ENCODE assay signal across 12 mouse cellular contexts in genomic region chr2:93282636-93283035, GRCm38 (mm10). TPM values are rescaled to one million over a fixed set of nuclear protein-coding genes. Genes with fewer than 3 reads are reported as not detected.
DNase-seq lines count a peak whose midpoint lies in the region; ATAC-seq lines count a peak whose summit lies in the region.
"Had no signal": no experiment of that assay in that cellular context is flagged by ENCODE, and none has a peak within 500 bp of the region (broad histone marks: within the 10 kb centered on the region; RNA-seq: fewer than 3 reads in every experiment).

No protein-coding gene starts in this region.

- no peak overlapping the region for H3K4me3 ChIP-seq in forebrain, embryonic 11.5 days (ENCODE audit: low read depth, low read length)
- no peak overlapping the region for H3K4me3 ChIP-seq in forebrain, embryonic 16.5 days (replicated peaks; ENCODE audit: low read length)
- H3K4me3 ChIP-seq in lung, embryonic 15.5 days: no peak overlapping the region
- no peak overlapping the region for H3K4me3 ChIP-seq in kidney, embryonic 16.5 days (ENCODE audit: low read length)
- H3K4me3 ChIP-seq in neural tube, embryonic 14.5 days (ENCODE audit: low read depth, low read length): no peak overlapping the region
- H3K4me3 ChIP-seq: left cerebral cortex, adult 2 months had no signal

- peak overlapping the region; percentile 27; the same call in 1 of the 2 replicates for H3K27ac ChIP-seq in forebrain, embryonic 11.5 days (ENCODE audit: low read depth, low read length)
- no peak overlapping the region for H3K27ac ChIP-seq in forebrain, embryonic 16.5 days (ENCODE audit: low read length)
- peak overlapping the region; percentile 10; the same call in 1 of the 2 replicates for H3K27ac ChIP-seq in lung, embryonic 15.5 days
- H3K27ac ChIP-seq in kidney, embryonic 16.5 days (ENCODE audit: low read length): peak overlapping the region; percentile 48
- H3K27ac ChIP-seq in neural tube, embryonic 14.5 days (ENCODE audit: low read depth, low read length): peak overlapping the region; percentile 12; the same call in 1 of the 2 replicates
- H3K27ac ChIP-seq: left cerebral cortex, adult 2 months had no signal

- peaks cover 68% of the 10 kb centered on the region for H3K4me1 ChIP-seq in forebrain, embryonic 11.5 days (replicated peaks; ENCODE audit: control insufficient read depth, insufficient read depth, low read length)
- H3K4me1 ChIP-seq in forebrain, embryonic 16.5 days (replicated peaks; ENCODE audit: control insufficient read depth, insufficient read depth, low read length): peaks cover 70% of the 10 kb centered on the region
- H3K4me1 ChIP-seq in lung, embryonic 15.5 days: peaks cover 61% of the 10 kb centered on the region
- peaks cover 76% of the 10 kb centered on the region for H3K4me1 ChIP-seq in kidney, embryonic 16.5 days (ENCODE audit: insufficient read depth, low read length)
- H3K4me1 ChIP-seq in neural tube, embryonic 14.5 days (ENCODE audit: control insufficient read depth, insufficient read depth, low read length): peaks cover 74% of the 10 kb centered on the region

- no peak overlapping the region for H3K9ac ChIP-seq in forebrain, embryonic 11.5 days (ENCODE audit: low read length)
- no peak overlapping the region for H3K9ac ChIP-seq in forebrain, embryonic 16.5 days (replicated peaks; ENCODE audit: low read depth, low read length)
- H3K9ac ChIP-seq in lung, embryonic 15.5 days: no peak overlapping the region
- H3K9ac ChIP-seq in kidney, embryonic 16.5 days (replicated peaks; ENCODE audit: low read length): no peak overlapping the region
- no peak overlapping the region for H3K9ac ChIP-seq in neural tube, embryonic 14.5 days (replicated peaks; ENCODE audit: low read depth, low read length)

- no peak overlapping the region for H3K4me2 ChIP-seq in forebrain, embryonic 11.5 days (ENCODE audit: low read depth, low read length, severe bottlenecking)
- H3K4me2 ChIP-seq in forebrain, embryonic 16.5 days (ENCODE audit: low read length): no peak overlapping the region
- H3K4me2 ChIP-seq in lung, embryonic 15.5 days: no peak overlapping the region
- H3K4me2 ChIP-seq in kidney, embryonic 16.5 days (replicated peaks; ENCODE audit: low read depth, low read length): no peak overlapping the region
- H3K4me2 ChIP-seq in neural tube, embryonic 14.5 days (ENCODE audit: low read depth, low read length): no peak overlapping the region

- ATAC-seq in forebrain, embryonic 11.5 days (replicated peaks; ENCODE audit: low FRiP score): no peak
- ATAC-seq in forebrain, embryonic 16.5 days: no peak
- no peak for ATAC-seq in lung, embryonic 15.5 days (ENCODE audit: borderline replicate concordance, extremely low read depth, low FRiP score, low TSS enrichment)
- no peak; the same call in 1 of the 2 replicates for ATAC-seq in kidney, embryonic 16.5 days (ENCODE audit: low FRiP score, low TSS enrichment)
- ATAC-seq in neural tube, embryonic 14.5 days (ENCODE audit: low read depth): no peak
- ATAC-seq: lung, postnatal 0 days had no signal

- no peaks in the 10 kb centered on the region for H3K27me3 ChIP-seq in forebrain, embryonic 11.5 days (ENCODE audit: control insufficient read depth, insufficient read depth, low read length)
- no peaks in the 10 kb centered on the region for H3K27me3 ChIP-seq in forebrain, embryonic 16.5 days (replicated peaks; ENCODE audit: control insufficient read depth, insufficient read depth, low read length)
- H3K27me3 ChIP-seq in lung, embryonic 15.5 days: no peaks in the 10 kb centered on the region
- no peaks in the 10 kb centered on the region for H3K27me3 ChIP-seq in kidney, embryonic 16.5 days (ENCODE audit: insufficient read depth, low read length)
- H3K27me3 ChIP-seq in neural tube, embryonic 14.5 days (ENCODE audit: control insufficient read depth, insufficient read depth, low read length): no peaks in the 10 kb centered on the region

- WGBS in forebrain, embryonic 11.5 days: 85% methylated on average over 4 of the region's 4 CpGs
- WGBS in forebrain, embryonic 16.5 days: 89% methylated on average over 4 of the region's 4 CpGs
- 64% methylated on average over 4 of the region's 4 CpGs for WGBS in lung, embryonic 15.5 days
- WGBS in kidney, embryonic 16.5 days: 81% methylated on average over 4 of the region's 4 CpGs
- WGBS in neural tube, embryonic 14.5 days: 80% methylated on average over 4 of the region's 4 CpGs

- H3K9me3 ChIP-seq in forebrain, embryonic 11.5 days (ENCODE audit: control insufficient read depth, low read length): no peaks in the 10 kb centered on the region
- H3K9me3 ChIP-seq in forebrain, embryonic 16.5 days (ENCODE audit: control insufficient read depth, low read length): no peaks in the 10 kb centered on the region
- H3K9me3 ChIP-seq in lung, embryonic 15.5 days: no peaks in the 10 kb centered on the region
- H3K9me3 ChIP-seq in kidney, embryonic 16.5 days (ENCODE audit: low read length): no peaks in the 10 kb centered on the region
- H3K9me3 ChIP-seq in neural tube, embryonic 14.5 days (ENCODE audit: control insufficient read depth, low read length): no peaks in the 10 kb centered on the region

- no peaks in the 10 kb centered on the region for H3K36me3 ChIP-seq in forebrain, embryonic 11.5 days (ENCODE audit: control insufficient read depth, insufficient read depth, low read length)
- H3K36me3 ChIP-seq in forebrain, embryonic 16.5 days (ENCODE audit: control insufficient read depth, insufficient read depth): no peaks in the 10 kb centered on the region
- no peaks in the 10 kb centered on the region for H3K36me3 ChIP-seq in lung, embryonic 15.5 days
- no peaks in the 10 kb centered on the region for H3K36me3 ChIP-seq in kidney, embryonic 16.5 days (ENCODE audit: insufficient read depth, low read length)
- H3K36me3 ChIP-seq in neural tube, embryonic 14.5 days (ENCODE audit: control insufficient read depth, insufficient read depth, low read length): no peaks in the 10 kb centered on the region

- no peak for DNase-seq in forebrain, embryonic 11.5 days (ENCODE audit: low spot score)
- no peak for DNase-seq in lung, adult 18-20 months
- DNase-seq in cerebellum, adult 9-11 months: no peak
- DNase-seq in urinary bladder, adult 2 months (ENCODE audit: low spot score): no peak
- DNase-seq: heart, postnatal 14 days; right cerebral cortex, postnatal 25 days had no signal

RNA-seq across cellular contexts. Expression of gene Tspan18, which starts 51.7 kb away (rescaled TPM):
- 54.1 and 56.4 TPM in 2 replicates for polyA plus RNA-seq in forebrain, embryonic 11.5 days (2014; fragmentation: Nextera tagmentation; extraction: Ambion mirVana)
- polyA plus RNA-seq in forebrain, embryonic 16.5 days (2015; fragmentation: Nextera tagmentation; extraction: Ambion mirVana): 14.8 and 17.0 TPM in 2 replicates
- 25.4 and 29.0 TPM in 2 replicates for polyA plus RNA-seq in lung, embryonic 15.5 days (2015; fragmentation: Nextera tagmentation; extraction: Ambion mirVana)
- 35.0 and 47.0 TPM in 2 replicates for polyA plus RNA-seq in kidney, embryonic 16.5 days (2015; fragmentation: Nextera tagmentation; extraction: Ambion mirVana)
- 30.2 and 34.7 TPM in 2 replicates for polyA plus RNA-seq in neural tube, embryonic 14.5 days (2014; fragmentation: Nextera tagmentation; extraction: Ambion mirVana)
- 19.8 and 38.3 TPM in 2 replicates for polyA plus RNA-seq in urinary bladder, adult 2 months (2012; rRNA removed)
